Mouse (Mus musculus): ENCODE results near the gene Hoxa11.
A peak's percentile ranks its signal among the peaks of the same experiment; 100 is the strongest.

The Hoxa11 gene

DNA sequence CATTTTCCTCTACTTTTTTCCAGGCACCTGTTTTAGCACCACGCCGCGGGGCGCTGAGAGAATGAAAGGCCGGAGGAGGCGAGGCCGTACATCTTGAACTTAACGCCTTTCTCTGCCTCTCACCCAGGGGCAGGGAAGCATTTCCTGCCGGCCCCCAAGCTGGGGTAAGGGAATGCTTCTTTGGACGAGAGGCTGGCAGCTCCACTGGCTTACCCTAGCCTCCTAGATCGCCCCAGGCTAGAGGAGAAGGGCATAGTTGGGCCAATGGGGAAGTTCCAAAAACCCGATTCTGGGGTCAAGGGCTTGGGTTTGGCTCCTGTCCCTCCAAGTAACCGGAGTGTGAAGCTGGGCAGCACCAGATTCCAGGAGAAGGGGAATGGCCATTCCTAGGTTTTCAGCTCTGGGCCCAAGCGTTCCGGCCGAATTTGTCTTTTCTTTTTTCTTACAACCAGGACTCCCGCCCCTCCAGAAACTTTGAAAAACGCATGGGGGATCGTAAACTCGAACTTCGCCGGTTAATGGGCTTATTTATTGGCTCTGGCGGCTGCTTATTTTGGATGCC, 12.5 kb downstream of the Hoxa11 start:
- no peak for DNase-seq (ENCODE audit: low spot score in 2 of 2)

DNA sequence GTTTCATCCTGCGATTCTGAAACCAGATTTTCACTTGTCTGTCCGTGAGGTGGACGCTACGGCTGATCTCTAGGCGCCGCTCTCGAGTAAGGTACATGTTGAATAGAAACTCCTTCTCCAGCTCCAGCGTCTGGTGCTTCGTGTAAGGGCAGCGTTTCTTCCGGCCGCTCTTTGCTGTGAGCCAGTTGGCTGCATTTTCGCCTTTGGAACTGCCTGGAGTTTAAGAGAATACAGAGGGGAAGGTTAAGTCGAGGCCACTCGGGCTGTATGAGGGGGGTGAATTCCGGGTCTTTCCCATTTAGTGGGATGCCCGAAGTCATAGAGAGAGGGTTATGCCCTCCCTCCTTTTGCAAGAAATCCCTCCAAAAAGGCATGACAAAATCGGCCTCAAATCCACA, 13.0 kb downstream of the Hoxa11 start:
- DNase-seq (ENCODE audit: low spot score in 2 of 2), result no peak

DNA sequence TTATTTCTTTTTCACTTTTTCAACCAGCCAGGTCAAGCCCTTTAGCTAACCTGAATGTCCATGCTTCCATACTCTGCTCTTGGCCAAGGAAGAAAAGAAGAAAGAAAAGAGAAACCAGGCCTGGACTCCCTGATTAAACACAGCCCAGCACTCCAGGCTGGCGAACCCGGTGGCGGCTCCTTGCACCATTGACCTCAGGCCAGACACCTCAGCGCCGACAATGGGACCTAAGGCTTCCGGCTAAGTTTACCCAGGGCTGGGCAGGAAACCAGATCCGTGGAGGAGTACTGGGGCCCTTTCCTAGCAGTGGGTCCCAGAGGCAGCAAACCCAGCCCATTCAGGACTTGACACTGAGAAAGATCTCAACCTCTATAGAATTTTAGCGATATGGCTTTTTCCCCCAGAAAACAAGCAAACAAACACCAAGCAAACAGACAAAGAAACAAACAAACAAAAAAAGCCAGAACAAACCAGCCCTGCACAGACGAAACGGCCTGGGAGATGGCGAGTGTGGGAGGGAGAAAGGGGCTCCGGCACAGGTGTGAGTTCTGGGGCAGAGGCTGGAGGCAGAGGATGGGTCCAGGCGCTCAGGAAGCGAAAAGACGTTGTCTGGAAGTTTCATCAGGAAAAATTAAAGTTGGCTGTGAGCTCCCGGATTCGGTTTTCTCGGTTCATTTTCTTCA, 13.6 kb downstream of the Hoxa11 start:
- DNase-seq (ENCODE audit: low spot score in 2 of 2), result no peak

DNA sequence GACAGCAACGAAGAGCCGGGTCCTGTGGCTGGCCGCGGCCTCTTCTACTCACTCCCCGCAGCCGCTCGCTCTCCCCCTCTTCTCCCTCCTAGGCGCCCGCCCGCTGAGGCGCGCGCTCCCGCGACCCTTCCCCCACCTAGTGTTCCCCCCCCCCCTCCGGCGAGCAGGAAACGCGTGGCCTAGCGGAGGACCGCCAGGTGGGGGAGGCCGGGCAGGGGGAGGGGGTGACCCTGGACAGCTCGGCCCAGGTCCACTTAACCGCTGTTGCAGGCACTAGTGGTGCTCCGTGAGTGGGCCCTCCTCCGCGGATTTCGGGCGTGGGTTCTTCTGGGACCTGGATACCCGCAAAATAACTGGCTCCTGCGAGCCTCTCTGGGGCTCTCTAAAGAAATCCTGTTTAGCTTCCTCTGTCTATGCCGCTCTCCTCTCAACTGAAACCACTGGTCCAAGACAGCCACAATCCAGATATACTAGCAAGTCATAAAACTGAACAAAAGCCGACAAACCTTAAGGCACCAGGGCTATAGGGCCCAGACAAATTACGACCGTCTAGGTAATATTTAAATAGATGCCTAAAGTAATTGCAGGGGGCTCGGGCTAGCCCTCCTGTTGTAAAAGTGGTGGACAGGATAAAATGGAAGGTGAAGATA, 15.0 kb downstream of the Hoxa11 start, which contains the start of gene Hoxa9:
Hoxa9 (minus strand) TSS at position 574 of the 650 bp plus-strand sequence.
- no peak for DNase-seq (ENCODE audit: low spot score in 2 of 2)

DNA sequence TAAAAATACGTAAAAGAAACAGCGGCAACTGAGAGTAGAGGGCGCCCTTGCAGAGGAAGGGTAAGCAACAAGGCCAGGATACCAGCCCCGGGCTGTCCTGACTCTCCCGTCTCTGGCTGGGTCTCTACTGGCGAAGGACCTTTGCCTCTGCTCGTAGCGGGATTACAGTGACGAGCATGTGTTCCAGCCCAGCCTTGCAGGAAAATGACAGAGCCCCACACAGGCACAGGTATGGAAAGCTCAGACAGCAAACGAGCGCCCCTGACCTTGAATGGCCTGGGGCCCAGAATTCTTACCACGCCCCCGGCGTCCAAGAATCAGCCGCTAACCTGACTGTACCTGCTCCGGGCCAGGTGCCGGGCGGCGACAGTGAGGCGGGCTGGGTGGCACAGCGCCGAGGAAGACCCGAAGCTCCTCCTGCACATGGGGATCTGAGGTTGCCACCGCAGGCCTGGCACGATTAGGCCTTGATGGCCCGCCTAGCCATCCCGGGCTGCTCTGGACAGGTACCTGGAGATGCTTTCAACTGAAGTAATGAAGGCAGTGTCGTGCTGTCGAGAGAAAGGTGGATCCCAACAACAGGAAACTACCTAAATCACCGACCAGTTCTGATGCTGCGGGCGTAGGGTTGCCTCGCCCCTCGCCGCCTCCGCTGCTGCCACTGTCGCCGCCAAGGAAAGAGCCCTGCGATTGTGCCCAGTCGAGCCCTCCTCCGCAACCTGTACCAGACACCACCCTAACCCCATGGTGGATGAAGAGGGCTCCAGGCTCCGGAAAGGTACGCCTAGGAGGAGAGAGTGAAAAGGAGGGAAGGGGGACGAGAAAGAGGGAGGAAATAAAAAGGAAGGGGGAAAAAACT, 15.8 kb downstream of the Hoxa11 start:
- DNase-seq (ENCODE audit: low spot score in 2 of 2), result no peak

DNA sequence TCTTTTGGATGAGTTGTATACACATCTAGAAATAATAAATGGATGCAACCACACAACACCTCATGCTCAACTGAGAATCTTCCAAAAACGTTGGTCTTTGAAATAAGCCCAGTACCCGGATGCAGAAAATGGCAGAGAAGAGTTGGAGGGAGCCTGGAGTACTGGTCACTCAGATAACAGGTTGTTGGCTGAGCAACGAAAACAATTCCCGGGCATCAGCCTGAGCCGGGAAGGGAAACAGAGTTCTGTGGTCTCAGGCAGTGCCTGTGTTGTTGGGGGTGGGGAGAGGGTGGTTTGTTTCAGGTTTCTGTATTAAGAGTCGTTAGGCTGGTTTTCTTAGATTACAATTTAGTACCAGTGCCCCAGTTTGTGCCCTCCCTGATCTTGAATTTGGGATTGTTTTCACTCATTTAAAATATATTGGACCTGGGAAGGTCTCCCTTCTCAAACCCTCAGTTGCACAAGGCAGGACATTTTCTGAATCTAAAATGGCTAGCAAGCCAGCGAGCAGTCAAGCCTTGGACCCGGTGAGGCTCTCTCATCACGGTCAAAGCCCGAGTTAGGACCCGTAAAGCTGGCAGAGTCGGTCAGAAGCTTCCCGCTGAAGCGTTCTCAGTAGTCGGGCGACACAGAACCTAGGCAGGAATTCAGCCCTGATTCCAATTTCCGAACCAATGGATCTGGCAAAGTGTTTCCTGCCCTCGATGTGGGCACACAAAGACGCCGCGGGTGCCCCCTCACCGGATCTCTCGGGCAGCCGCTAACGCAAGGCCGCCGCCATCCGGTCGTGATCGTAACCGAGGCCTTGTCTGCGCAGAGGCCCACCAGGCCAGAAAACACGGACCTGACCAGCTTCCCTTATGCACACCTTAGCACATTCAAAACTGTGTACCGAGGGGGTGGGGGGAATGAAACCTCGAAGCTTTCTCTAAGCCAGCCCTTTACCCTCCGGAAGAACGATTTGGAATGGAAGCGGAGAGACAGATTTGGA, 16.8 kb downstream of the Hoxa11 start:
- no peak for DNase-seq (ENCODE audit: low spot score in 2 of 2)

DNA sequence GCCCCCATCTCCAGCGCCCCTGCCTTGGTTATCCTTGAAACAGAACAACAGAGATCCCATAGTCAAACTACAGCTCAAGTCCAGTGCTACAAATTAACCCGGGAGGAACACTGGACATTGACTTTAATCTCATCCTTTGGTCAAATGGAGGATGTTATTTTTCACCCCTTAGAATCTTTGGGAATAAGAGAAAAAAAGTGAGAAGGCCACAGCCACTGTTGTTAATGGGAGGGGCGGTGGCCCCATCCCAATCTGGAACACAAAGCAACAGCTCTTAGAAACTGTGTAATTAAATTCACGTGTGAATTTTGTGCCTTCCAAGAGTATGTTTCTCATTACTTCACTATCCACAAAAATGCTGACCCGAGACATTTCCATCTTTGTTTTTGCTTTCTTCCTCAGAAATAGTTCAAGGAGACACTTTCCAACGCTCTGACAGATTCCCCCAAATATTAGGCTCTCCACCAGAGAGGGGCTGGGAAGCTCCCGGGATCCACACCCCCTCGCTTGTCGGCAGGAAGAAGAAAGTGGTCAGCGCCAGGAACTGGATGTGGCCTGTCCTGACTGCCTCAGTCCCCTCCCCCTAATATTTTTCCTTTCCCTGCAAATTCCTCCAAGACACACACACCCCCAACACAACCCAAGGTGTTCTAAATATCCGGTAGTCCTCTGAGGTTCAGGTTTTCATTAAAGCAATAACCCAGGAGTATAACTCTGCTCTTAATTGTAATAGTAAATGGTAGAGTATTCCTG, 18.0 kb downstream of the Hoxa11 start:
- DNase-seq (ENCODE audit: low spot score in 2 of 2), result no peak

DNA sequence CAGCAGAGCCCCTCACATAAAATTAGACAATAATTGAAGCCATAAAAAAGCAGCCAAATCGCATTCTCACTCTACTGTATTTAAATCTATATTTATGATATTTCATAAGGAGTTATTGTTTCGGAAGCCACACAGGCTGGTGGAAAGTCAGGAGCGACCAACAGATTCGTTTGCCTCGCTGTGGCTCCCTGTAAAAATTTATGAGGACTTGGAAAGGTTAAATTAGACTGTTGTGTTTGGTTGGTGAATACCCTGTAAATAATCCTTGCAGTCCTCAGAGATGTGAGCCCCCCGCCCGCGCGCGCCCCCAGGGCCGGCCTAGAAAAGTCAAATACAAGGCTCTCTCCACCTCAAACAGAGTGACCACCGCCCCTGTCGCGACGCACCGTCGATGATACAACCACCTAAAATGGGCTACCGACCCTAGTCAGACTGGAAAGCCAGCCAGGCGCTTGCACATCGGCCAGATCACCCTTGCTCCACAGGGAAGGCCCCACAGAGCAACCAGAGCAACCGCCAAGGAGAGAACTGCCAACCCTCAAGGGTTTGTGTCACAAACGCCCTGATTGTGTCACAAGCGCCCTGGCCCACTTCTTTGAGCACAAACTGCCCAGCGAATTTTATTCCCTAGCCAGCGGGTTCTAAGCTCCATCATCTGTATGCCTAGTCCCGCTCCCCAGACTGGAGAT, 18.9 kb downstream of the Hoxa11 start:
- no peak for DNase-seq (ENCODE audit: low spot score in 2 of 2)

DNA sequence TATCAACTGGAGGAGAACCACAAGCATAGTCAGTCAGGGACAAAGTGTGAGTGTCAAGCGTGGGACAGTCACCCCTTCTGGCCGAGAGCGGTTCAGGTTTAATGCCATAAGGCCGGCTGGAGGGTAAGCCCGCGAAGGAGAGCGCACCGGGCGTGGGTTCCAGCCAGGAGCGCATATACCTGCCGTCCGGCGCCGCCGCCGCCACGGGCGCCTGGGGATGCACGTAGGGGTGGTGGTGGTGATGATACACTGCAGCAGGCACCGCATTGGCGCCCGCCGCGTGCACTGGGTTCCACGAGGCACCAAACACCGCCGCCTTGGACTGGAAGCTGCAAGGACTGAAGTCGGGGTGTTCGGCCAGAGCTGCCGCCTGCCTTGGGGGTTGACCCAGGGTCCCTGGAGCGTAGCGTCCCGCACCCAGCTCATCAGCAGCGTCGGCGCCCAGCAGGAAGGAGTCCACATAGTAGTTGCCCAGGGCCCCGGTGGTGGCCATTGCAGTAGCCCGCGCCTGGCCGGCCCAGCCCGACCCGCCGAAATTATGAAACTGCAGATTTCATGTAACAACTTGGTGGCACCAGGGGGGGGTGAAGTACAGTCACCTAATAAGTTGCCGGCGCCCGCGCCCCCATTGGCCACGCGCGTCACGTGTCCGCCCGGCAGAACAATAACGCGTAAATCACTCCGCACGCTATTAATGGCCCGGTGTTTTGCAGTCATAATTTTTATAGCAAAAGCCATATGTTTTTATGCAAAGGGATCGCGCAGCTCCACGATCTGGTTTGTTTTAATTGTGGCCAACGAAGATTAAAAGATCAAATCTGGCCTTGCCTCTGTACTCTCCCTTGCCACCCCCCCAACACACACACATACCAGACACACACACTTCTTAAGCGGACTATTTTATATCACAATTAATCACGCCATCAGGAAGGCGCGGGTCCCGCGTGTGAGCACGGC, 19.7 kb downstream of the Hoxa11 start:
- no peak for DNase-seq (ENCODE audit: low spot score in 2 of 2)

DNA sequence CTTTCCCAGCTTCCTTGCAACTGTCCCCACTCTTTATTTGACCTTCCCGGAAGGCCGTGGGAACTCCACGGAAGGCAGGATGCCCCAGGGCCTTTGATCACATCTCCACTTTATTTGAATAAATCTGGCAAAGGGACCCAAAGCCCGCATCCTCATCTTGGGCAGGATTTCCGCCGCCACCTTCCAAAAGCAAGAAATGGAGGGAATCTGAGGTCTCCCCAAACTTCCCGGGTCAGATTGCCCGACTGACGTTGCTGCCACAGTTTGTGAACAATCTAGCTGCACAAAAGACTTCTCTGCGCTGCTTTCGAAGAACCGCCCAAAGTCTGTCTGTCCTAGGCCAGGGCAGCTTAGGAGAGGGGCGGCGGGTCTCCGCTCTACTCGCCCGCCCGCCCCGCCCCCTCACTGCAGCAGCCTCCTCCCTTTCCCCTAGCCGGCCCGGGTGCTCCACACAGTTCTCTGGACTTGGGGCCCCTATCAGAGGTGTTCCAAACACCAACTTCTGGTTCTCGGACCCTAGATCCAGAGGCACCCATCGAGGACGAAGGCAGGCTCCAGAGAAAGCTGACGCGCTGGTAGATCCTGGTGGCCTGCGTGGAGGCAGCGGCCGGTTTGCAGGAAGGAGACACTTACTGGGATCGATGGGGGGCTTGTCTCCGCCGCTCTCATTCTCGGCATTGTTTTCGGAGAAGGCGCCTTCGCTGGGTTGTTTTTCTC, 20.6 kb downstream of the Hoxa11 start:
- DNase-seq (ENCODE audit: low spot score in 2 of 2), result no peak

DNA sequence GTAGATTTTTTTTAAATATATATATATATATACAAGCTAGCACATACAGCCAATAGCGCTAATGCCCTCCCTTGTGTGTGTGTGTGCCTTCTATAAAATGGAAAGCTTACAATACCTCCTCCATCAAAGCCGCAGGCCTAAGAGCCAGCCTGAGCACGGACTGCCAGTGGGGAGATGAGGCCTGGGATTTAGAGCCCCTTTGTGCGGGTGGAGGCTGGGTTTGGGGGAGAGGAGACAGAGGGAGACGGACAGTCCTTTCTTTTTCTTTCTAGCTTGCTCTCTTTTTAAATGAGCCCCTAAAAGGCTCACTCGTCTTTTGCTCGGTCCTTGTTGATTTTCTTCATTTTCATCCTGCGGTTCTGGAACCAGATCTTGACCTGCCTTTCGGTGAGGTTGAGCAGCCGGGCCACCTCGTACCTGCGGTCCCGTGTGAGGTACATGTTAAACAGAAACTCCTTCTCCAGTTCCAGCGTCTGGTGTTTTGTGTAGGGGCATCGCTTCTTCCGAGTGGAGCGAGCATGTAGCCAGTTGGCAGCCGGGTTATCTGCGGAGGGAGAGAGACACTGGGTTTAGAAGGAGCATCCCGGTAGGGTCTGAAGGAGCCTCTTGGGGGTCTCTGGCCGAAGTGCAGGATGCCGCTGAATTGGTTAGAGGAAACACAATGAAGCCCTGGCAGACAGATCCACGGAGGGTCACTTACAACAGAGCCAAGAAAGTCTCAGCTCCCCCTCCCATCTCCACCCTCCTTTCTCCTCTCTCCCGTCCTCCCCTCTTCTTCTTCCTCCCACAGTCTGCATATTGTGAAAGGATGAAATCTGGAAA, 21.5 kb downstream of the Hoxa11 start:
- no peak for DNase-seq (ENCODE audit: low spot score in 2 of 2)

DNA sequence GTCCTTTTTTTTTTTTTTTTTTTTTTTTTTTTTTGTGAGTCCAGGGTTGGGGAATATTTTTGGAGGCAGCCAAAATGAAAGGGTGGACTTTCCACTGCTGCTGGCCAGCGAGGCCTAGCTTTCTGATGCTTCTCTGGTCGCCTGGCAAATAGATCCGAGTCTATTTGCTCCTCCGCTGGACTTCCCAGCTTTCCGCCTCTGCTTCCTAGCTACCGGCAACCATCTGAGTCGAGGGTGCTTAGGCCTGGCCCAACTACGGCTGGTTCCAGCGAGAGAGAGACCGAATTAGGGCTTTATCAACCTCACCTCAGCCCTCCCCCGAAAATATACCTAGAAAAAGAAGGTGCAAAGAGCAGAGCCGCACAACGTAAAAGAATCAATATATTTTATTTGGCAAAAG, 22.9 kb downstream of the Hoxa11 start:
- no peak for DNase-seq (ENCODE audit: low spot score in 2 of 2)

DNA sequence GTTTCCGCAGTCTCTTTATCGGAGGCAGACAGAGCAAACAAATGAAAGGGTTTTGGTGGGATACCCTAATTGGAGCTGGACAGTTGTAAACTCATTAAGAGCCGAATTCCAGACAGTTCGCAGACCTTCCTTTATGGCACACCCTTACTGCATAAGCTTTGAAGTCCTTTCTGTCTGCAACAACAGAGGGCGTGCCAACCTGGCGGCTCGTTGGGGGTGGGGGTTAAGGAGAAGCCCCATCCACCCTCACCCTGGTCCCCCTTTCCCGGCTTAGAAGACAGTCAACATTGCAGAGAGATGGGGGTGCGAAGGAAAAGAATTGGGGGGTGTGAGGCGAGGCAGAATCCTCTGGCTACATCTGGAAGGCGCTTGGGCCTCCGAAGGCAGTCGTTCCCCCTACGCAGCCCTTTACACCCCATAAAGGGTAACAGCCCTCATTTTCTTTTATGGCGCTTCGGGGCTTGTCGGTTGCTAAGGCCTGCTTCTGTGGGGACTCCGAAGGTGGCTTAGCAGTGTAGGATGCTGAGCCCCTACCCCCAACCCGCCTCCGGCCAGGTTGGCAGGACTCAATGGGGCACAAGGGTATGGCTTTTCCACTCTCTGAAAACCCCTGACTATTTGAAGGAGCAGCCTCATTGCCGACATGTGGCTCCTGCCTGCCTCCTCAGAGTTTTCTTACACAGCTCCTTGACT, 23.5 kb downstream of the Hoxa11 start:
- DNase-seq (ENCODE audit: low spot score in 2 of 2), result no peak

DNA sequence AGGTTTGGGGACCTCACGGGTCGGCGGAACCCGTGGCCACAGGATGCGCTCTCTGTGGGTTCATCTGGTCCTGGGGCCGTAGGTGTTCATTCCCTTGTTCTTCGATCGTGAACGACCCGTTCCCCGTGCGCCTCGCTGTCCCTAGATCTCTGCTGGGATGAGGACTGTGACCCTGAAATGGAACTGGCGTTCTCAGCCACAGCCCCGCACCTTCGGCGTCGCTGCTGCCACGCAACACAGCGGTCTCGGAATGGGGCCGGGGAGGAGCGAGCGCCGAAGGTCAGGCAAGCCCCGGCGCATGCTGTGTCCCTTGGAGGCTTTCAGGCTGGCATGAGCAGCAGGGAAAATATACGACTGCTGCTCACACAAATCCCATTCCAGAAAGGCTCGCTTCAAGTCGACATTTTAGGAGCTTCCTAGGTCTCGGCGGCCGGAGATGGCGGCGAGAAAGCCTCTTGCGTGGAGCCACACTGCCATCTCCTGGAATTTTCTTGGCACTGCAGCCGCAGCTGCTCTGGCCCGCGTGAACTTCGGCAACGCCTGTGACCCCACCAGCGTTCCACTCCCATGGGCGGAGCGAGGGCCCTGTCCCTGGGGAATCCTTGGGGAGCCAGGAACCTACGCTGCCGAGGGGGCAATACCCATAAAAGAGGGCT, 24.1 kb downstream of the Hoxa11 start, which contains the start of gene Hoxa7:
Hoxa7 (minus strand) TSS at position 518 of the 656 bp plus-strand sequence.
- DNase-seq (ENCODE audit: low spot score in 2 of 2), result peak; percentile 23 to 81

DNA sequence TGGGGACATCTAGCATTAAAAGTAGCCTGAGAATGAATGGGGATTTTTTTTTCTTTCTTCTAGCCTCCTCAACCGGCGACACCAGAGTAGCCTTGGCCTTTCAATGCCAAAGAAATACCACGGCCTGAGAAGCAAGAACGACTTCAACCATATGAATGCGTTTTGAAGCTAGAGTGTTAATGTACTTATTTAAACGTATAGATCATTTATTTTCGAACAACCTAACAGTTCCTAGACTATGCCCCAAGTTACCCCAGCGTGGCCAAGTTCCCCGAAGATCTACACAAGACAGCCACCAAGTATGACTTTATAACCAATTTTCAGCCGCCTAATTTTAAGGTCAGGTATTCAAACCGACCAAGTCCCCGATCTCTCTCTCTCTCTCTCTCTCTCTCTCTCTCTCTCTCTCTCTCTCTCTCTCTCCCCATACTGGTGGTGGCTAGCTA, 24.7 kb downstream of the Hoxa11 start:
- DNase-seq (ENCODE audit: low spot score in 2 of 2), result no peak
